Mouse (Mus musculus): Measurements from ENCODE around the gene Ccdc78. TPM values are rescaled to one million over a fixed set of nuclear protein-coding genes. Genes with fewer than 3 reads are reported as not detected.

The Ccdc78 gene
- total RNA-seq, 2 experiments from 2014 or later: not detected

GRCm38 (mm10) chr17:25833961-25834594, 47.7 kb downstream of the Ccdc78 start:
- DNase-seq: peak; percentile 64

- no peak for DNase-seq
These were observed 48.3 kb downstream of the Ccdc78 start for GRCm38 (mm10) chr17:25834595-25835222.

GRCm38 (mm10) chr17:25835301-25835700, 48.9 kb downstream of the Ccdc78 start:
- no peak for DNase-seq

GRCm38 (mm10) chr17:25835816-25836215, 49.4 kb downstream of the Ccdc78 start:
- DNase-seq: peak; percentile 37

- DNase-seq: peak; percentile 59
These were observed 50.2 kb downstream of the Ccdc78 start for GRCm38 (mm10) chr17:25836397-25837075.

- DNase-seq: peak; percentile 90
These were observed 50.7 kb downstream of the Ccdc78 start, which contains the start of gene Rhbdl1 for GRCm38 (mm10) chr17:25837076-25837410. TSS of gene Rhbdl1 (minus strand) at chr17:25837295.

- no peak for DNase-seq
These were observed 51.2 kb downstream of the Ccdc78 start for GRCm38 (mm10) chr17:25837533-25837932.

GRCm38 (mm10) chr17:25838904-25839303, 52.5 kb downstream of the Ccdc78 start:
- DNase-seq: no peak

GRCm38 (mm10) chr17:25839455-25840235, 53.3 kb downstream of the Ccdc78 start:
- no peak for DNase-seq

Small RNA genes lying within 50 kb of the gene (microRNA-seq; reads per million reads assigned to microRNA genes)
- not detected for gene Gm25083
- 4.6 reads per million, percentile 3 among the genes with 10 or more reads in this experiment for gene Mir3082
- gene Mir6966: 1.4 reads per million

Other genes with a start within 250 kb of the Ccdc78 start
- gene Sox8, start 215.9 kb upstream of the Ccdc78 start, total RNA-seq (2021): 1 to 10 TPM; 1.7 to 2.4 TPM
- 10 to 100 TPM; 35.8 to 44.3 TPM for gene Lmf1, start 207.5 kb upstream of the Ccdc78 start, total RNA-seq (2021)
- under 1 TPM in 1 of 2 experiments, not detected in 1; 0.70 TPM for gene Gng13, start 69.4 kb upstream of the Ccdc78 start, total RNA-seq (2021)
- gene Chtf18, start 59.2 kb upstream of the Ccdc78 start, total RNA-seq (2021): 10 to 100 TPM in 1 of 2 experiments, 1 to 10 TPM in 1; 7.9 to 11.2 TPM
- 10 to 100 TPM in 1 of 2 experiments, 1 to 10 TPM in 1; 9.5 to 11.0 TPM for gene Rpusd1, start 58.9 kb upstream of the Ccdc78 start, total RNA-seq (2021)
- gene Mslnl, start 50.5 kb upstream of the Ccdc78 start, total RNA-seq (2021): not detected
- gene Msln, start 32.2 kb upstream of the Ccdc78 start, total RNA-seq (2021): 10 to 100 TPM; 13.6 to 19.0 TPM
- gene Narfl, start 12.8 kb upstream of the Ccdc78 start, total RNA-seq (2021): 10 to 100 TPM; 31.9 to 39.7 TPM
- gene Haghl, start 907 bp upstream of the Ccdc78 start, total RNA-seq (2021): 10 to 100 TPM; 22.5 to 35.3 TPM
- gene Fam173a, start 6.3 kb downstream of the Ccdc78 start, total RNA-seq (2021): 10 to 100 TPM; 63.1 to 76.4 TPM
- gene AC134908.4, start 9.1 kb downstream of the Ccdc78 start, total RNA-seq (2021): under 1 TPM in 1 of 2 experiments, not detected in 1; 0.48 TPM
- 10 to 100 TPM; 28.0 to 45.1 TPM for gene Metrn, start 10.6 kb downstream of the Ccdc78 start, total RNA-seq (2021)
- 10 to 100 TPM; 11.6 to 14.5 TPM for gene Fbxl16, start 22.5 kb downstream of the Ccdc78 start, total RNA-seq (2021)
- 10 to 100 TPM; 17.6 to 23.1 TPM for gene Wdr24, start 37.0 kb downstream of the Ccdc78 start, total RNA-seq (2021)
- 10 to 100 TPM; 54.9 to 62.3 TPM for gene Jmjd8, start 42.3 kb downstream of the Ccdc78 start, total RNA-seq (2021)
- 100 to 1,000 TPM; 138 to 157 TPM for gene Stub1, start 46.8 kb downstream of the Ccdc78 start, total RNA-seq (2021)
- gene Rhbdl1, start 50.7 kb downstream of the Ccdc78 start, total RNA-seq (2021): 10 to 100 TPM; 11.9 to 14.6 TPM
- 10 to 100 TPM in 1 of 2 experiments, 1 to 10 TPM in 1; 7.0 to 12.3 TPM for gene Gm20683, start 55.2 kb downstream of the Ccdc78 start, total RNA-seq (2021)
- gene Rhot2, start 58.3 kb downstream of the Ccdc78 start, total RNA-seq (2021): 10 to 100 TPM; 71.6 to 98.5 TPM
- gene Wdr90, start 74.9 kb downstream of the Ccdc78 start, total RNA-seq (2021): 10 to 100 TPM; 17.5 to 24.1 TPM
- gene Mcrip2, start 82.2 kb downstream of the Ccdc78 start, total RNA-seq (2021): 100 to 1,000 TPM; 319 to 366 TPM
- 10 to 100 TPM; 66.8 to 69.2 TPM for gene Mettl26, start 88.5 kb downstream of the Ccdc78 start, total RNA-seq (2021)
- 1 to 10 TPM in 1 of 2 experiments, under 1 TPM in 1; 0.78 to 2.7 TPM for gene Wfikkn1, start 94.3 kb downstream of the Ccdc78 start, total RNA-seq (2021)
- 10 to 100 TPM; 16.9 to 25.6 TPM for gene Rab40c, start 133.1 kb downstream of the Ccdc78 start, total RNA-seq (2021)
- 100 to 1,000 TPM; 101 to 118 TPM for gene Pigq, start 158.4 kb downstream of the Ccdc78 start, total RNA-seq (2021)
- 1 to 10 TPM in 1 of 2 experiments, under 1 TPM in 1; 0.30 to 1.4 TPM for gene Nhlrc4, start 158.4 kb downstream of the Ccdc78 start, total RNA-seq (2021)
- not detected for gene A930017K11Rik, start 166.0 kb downstream of the Ccdc78 start, total RNA-seq (2021)
- 10 to 100 TPM; 15.8 to 16.2 TPM for gene Capn15, start 199.2 kb downstream of the Ccdc78 start, total RNA-seq (2021)

All from adrenal gland, postnatal 10 days (tissue).